Mouse (Mus musculus) bone marrow, adult 2 months (tissue): ENCODE measurements at regions not wholly inside any gene's neighbourhood (a gene's known extent, or its start where the extent isn't known, plus 50 kb on each side); places are given as distances from the start of the nearest gene placed in this dataset.

Experiments
- CTCF ChIP-seq: fragments of 200-500 bp; IDR thresholded peaks from 2 replicates; pipeline ENCODE4 v1.5.1; 2011; ENCODE audit warnings: low read length, control low read depth; ENCODE audit not compliant: control insufficient read depth, insufficient read depth
- POLR2A ChIP-seq: fragments of 200-500 bp; IDR thresholded peaks from 2 replicates; pipeline ENCODE4 v1.6.1; 2011; ENCODE audit warnings: low read depth, mild to moderate bottlenecking, control low read depth, low read length, borderline replicate concordance; ENCODE audit not compliant: control insufficient read depth

DNA sequence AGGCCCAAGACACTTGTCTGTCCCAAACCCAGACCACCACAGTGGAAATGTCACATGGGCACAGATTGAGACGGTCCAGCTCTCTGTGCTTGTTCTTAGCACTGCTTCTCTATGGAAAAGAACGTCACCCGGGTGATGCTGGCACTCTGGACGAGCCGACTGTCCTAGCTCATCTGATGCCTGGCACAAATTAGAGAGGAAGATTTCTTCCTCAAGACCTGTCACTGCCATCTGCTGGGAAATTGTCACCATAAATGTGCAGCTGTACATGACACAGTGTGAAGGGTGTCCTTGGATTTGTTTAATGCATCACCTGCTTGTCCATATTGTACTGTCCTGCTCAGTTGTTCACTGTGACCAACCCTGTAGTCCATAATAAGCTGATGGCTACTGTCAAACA, 238.7 kb upstream of the 4931429L15Rik start:
- TF ChIP-seq CTCF (no peak), POLR2A (no peak)
